ENCODE assay signal across 23 mouse cellular contexts in genomic region chr6:59190006-59190405, GRCm38 (mm10). TPM values are rescaled to one million over a fixed set of nuclear protein-coding genes. Genes with fewer than 3 reads are reported as not detected.
DNase-seq lines count a peak whose midpoint lies in the region; ATAC-seq lines count a peak whose summit lies in the region.
"Had no signal": no experiment of that assay in that cellular context is flagged by ENCODE, and none has a peak within 500 bp of the region (broad histone marks: within the 10 kb centered on the region; RNA-seq: fewer than 3 reads in every experiment).

No protein-coding gene starts in this region.

- no peaks in the 10 kb centered on the region for H3K36me3 ChIP-seq in embryonic facial prominence, embryonic 14.5 days (ENCODE audit: control insufficient read depth, insufficient read depth, low read length)
- H3K36me3 ChIP-seq in embryonic facial prominence, embryonic 10.5 days (replicated peaks), result no peaks in the 10 kb centered on the region
- H3K36me3 ChIP-seq: embryonic facial prominence, embryonic 12.5 days; embryonic facial prominence, embryonic 15.5 days; forebrain, embryonic 15.5 days had no signal

- H3K4me2 ChIP-seq in embryonic facial prominence, embryonic 14.5 days (ENCODE audit: low read depth, low read length), result no peak overlapping the region
- H3K4me2 ChIP-seq: embryonic facial prominence, embryonic 12.5 days; embryonic facial prominence, embryonic 15.5 days; forebrain, embryonic 13.5 days; forebrain, embryonic 15.5 days had no signal

- ATAC-seq in embryonic facial prominence, embryonic 14.5 days (ENCODE audit: low read depth), result no peak
- ATAC-seq: activated CD4-positive, CD25-positive, alpha-beta regulatory T cell, adult 4 months; forebrain, embryonic 13.5 days; forebrain, embryonic 15.5 days; Patski had no signal

- H3K27ac ChIP-seq in embryonic facial prominence, embryonic 14.5 days (replicated peaks; ENCODE audit: low read depth, low read length), result no peak overlapping the region
- no peak overlapping the region for H3K27ac ChIP-seq in embryonic facial prominence, embryonic 10.5 days (replicated peaks)
- H3K27ac ChIP-seq: embryonic facial prominence, embryonic 12.5 days; embryonic facial prominence, embryonic 15.5 days; forebrain, embryonic 13.5 days; forebrain, embryonic 15.5 days had no signal

- no peak overlapping the region for H3K4me3 ChIP-seq in embryonic facial prominence, embryonic 14.5 days (ENCODE audit: low read depth, low read length)
- H3K4me3 ChIP-seq in embryonic facial prominence, embryonic 10.5 days, result no peak overlapping the region
- H3K4me3 ChIP-seq: embryonic facial prominence, embryonic 12.5 days; embryonic facial prominence, embryonic 15.5 days; erythroblast, embryonic 14.5 days; forebrain, embryonic 13.5 days; forebrain, embryonic 15.5 days had no signal

- no peaks in the 10 kb centered on the region for H3K9me3 ChIP-seq in embryonic facial prominence, embryonic 14.5 days (ENCODE audit: control insufficient read depth, low read length)
- H3K9me3 ChIP-seq in embryonic facial prominence, embryonic 10.5 days, result no peaks in the 10 kb centered on the region
- H3K9me3 ChIP-seq: embryonic facial prominence, embryonic 12.5 days; embryonic facial prominence, embryonic 15.5 days; forebrain, embryonic 13.5 days; forebrain, embryonic 15.5 days had no signal

- no peaks in the 10 kb centered on the region for H3K4me1 ChIP-seq in embryonic facial prominence, embryonic 14.5 days (ENCODE audit: control insufficient read depth, insufficient read depth, low read length)
- no peaks in the 10 kb centered on the region for H3K4me1 ChIP-seq in embryonic facial prominence, embryonic 10.5 days
- H3K4me1 ChIP-seq: embryonic facial prominence, embryonic 12.5 days; embryonic facial prominence, embryonic 15.5 days; forebrain, embryonic 13.5 days; forebrain, embryonic 15.5 days had no signal

- DNase-seq in embryonic facial prominence, embryonic 14.5 days (ENCODE audit: low spot score), result peak; percentile 53
- DNase-seq in embryonic facial prominence, embryonic 10.5 days (ENCODE audit: low spot score), result no peak
- peak; percentile 71 for DNase-seq in adipocyte (ENCODE audit: low spot score)
- DNase-seq in gonadal fat pad, adult 2 months (ENCODE audit: low read depth), result peak; percentile 90
- DNase-seq in heart, postnatal 4 days, result no peak
- DNase-seq in gastrocnemius, adult 8-10 months (ENCODE audit: low spot score in 2 of 2), result no peak
- DNase-seq: adrenal gland, adult 2 months; adrenal gland, postnatal 10 days; adrenal gland, postnatal 25 days; cerebellum, adult 11 months; cerebellum, adult 18-20 months; cerebellum, adult 8-10 months; cerebellum, adult 9-11 months; cerebellum, postnatal 14 days; cerebellum, postnatal 36 days; embryo, embryonic 11 days had no signal

- no peaks in the 10 kb centered on the region for H3K27me3 ChIP-seq in embryonic facial prominence, embryonic 14.5 days (replicated peaks; ENCODE audit: control insufficient read depth, insufficient read depth, low read length)
- no peaks in the 10 kb centered on the region for H3K27me3 ChIP-seq in embryonic facial prominence, embryonic 10.5 days (replicated peaks; ENCODE audit: low read depth, poor library complexity, severe bottlenecking)
- H3K27me3 ChIP-seq: embryonic facial prominence, embryonic 12.5 days; embryonic facial prominence, embryonic 15.5 days; forebrain, embryonic 13.5 days; forebrain, embryonic 15.5 days had no signal

- no peak overlapping the region for H3K9ac ChIP-seq in embryonic facial prominence, embryonic 14.5 days (ENCODE audit: low read depth, low read length)
- H3K9ac ChIP-seq: embryonic facial prominence, embryonic 12.5 days; embryonic facial prominence, embryonic 15.5 days; forebrain, embryonic 13.5 days; forebrain, embryonic 15.5 days had no signal

- WGBS in embryonic facial prominence, embryonic 14.5 days, result 60% methylated on average over 1 of the region's 1 CpGs
- WGBS in embryonic facial prominence, embryonic 10.5 days, result 76% methylated on average over 1 of the region's 1 CpGs

RNA-seq across cellular contexts. Expression of gene Tigd2, which starts 18.7 kb away (rescaled TPM):
- 13.1 and 13.4 TPM in 2 replicates for polyA plus RNA-seq in embryonic facial prominence, embryonic 14.5 days (2014; fragmentation: Nextera tagmentation; extraction: Ambion mirVana)
- polyA plus RNA-seq in embryonic facial prominence, embryonic 10.5 days (2016; fragmentation: Nextera tagmentation; extraction: Ambion mirVana), result 8.9 and 10.4 TPM in 2 replicates
- polyA plus RNA-seq in gonadal fat pad, adult 2 months (2012; rRNA removed), result 3.6 and 4.0 TPM in 2 replicates
- total RNA-seq in heart, postnatal 4 days (2021), result 10 to 100 TPM; 12.3 to 12.9 TPM
- total RNA-seq in gastrocnemius, adult 8-10 months (2022), result 10 to 100 TPM in 3 of 4 experiments, 1 to 10 TPM in 1; 9.6 to 11.9 (median 11.0) TPM

Comparison
In these comparisons a context has a peak if more than half of its experiments do, and no peak if none do; other contexts are left out.
1. DNase-seq: peak in embryonic facial prominence, embryonic 14.5 days (single experiment), adipocyte (single experiment) and gonadal fat pad, adult 2 months (single experiment); none in embryonic facial prominence, embryonic 10.5 days (single experiment), heart, postnatal 4 days (single experiment) and gastrocnemius, adult 8-10 months (0 of 2).